Mouse (Mus musculus): ENCODE data around the gene Ptgdr. TPM values are rescaled to one million over a fixed set of nuclear protein-coding genes. Genes with fewer than 3 reads are reported as not detected.

Ptgdr gene
- not detected in 2 replicates for polyA plus RNA-seq (2015; fragmentation: Nextera tagmentation; extraction: Ambion mirVana)

DNA sequence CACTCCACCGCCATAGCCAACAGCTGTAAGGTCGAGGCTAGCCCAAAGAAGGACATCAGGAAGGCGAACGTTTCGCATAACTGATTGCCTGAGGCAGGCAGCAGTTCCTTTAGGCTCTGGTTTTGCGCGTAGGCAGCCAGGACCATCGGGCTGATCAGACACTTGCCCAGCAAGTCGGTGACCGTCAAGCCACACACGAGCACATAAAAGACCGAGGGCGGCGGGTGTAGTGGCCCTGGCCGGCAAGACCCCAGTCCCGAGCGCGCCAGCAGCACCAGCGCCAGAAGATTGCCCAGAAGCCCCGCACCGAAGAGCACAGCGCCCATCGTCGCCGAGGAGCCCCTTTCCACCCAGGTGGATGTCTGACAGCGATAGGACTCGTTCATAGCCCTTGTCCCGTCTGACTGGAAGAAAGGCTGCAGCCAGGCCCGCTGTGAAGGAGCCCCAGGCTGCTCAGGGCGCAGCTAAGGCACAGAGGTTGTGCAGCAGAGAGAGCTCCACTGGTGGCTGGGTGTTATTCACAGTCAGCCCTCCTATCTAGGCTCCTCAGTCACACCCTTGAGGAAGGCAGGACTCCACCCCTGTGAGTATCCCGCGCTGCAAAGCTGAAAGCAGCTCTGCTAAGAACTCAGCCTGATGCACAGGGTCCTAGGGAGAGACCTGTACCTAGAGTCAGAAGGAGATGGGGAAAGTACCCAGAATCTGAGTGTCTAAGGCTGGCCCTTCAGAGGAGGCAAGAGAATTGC lies at the start of gene Ptgdr:
Gene Ptgdr (minus strand): TSS at position 508 of the 746 bp plus-strand sequence.

Other genes with a start within 250 kb of the Ptgdr start
- not detected in 2 replicates for gene Gm5624, start 231.4 kb downstream of the Ptgdr start, polyA plus RNA-seq (2015; fragmentation: Nextera tagmentation; extraction: Ambion mirVana)
- not detected in 2 replicates for gene Gm8257, start 152.9 kb downstream of the Ptgdr start, polyA plus RNA-seq (2015; fragmentation: Nextera tagmentation; extraction: Ambion mirVana)
- not detected in 2 replicates for gene Gm8267, start 109.0 kb downstream of the Ptgdr start, polyA plus RNA-seq (2015; fragmentation: Nextera tagmentation; extraction: Ambion mirVana)
- gene Ptger2, start 128.8 kb upstream of the Ptgdr start, polyA plus RNA-seq (2015; fragmentation: Nextera tagmentation; extraction: Ambion mirVana): 3.9 and 4.3 TPM in 2 replicates